Mouse (Mus musculus): ENCODE data around the gene Cd300a.

- no peak for TF ChIP-seq CTCF (IDR thresholded peaks at IDR 0.05; ENCODE audit: borderline replicate concordance, control insufficient read depth, extremely low read depth, insufficient read depth, low read length, poor library complexity)
- no peak for TF ChIP-seq POLR2A (IDR thresholded peaks at IDR 0.05; ENCODE audit: control insufficient read depth, extremely low read depth, insufficient read depth, low read length, poor library complexity)
Observed at GRCm38 (mm10) chr11:114850452-114851268, 39.2 kb upstream of the Cd300a start, which contains the start of gene Gprc5c.

Data from thymus, adult 2 months (tissue).